Mouse (Mus musculus) liver, postnatal 0 days (tissue): ENCODE results near the gene Ehd2. TPM values are rescaled to one million over a fixed set of nuclear protein-coding genes. Genes with fewer than 3 reads are reported as not detected.

Source experiments
- ATAC-seq: fragments of 200-750 bp; cut with Nextera tagmentation; 2 replicates; pipeline ENCODE4 v1.8.0; 2017; ENCODE audit warnings: mild to moderate bottlenecking, moderate library complexity
- DNase-seq: peaks from one replicate; pipeline ENCODE4 v3.0.0-alpha.2; 2016
- H3K27ac ChIP-seq: fragments of 300-500 bp; sonication (generic); 2 replicates; pipeline ENCODE4 v1.5.1; 2014; ENCODE audit warnings: antibody characterized with exemption, moderate library complexity, mild to moderate bottlenecking, low read depth
- H3K27me3 ChIP-seq: fragments of 300-500 bp; sonication (generic); 2 replicates; pipeline ENCODE4 v1.6.1; 2014; ENCODE audit warnings: low read length, control low read depth, mixed read lengths; ENCODE audit not compliant: insufficient read depth
- H3K36me3 ChIP-seq: fragments of 300-500 bp; sonication (generic); replicated peaks from 2 replicates; pipeline ENCODE4 v1.6.1; 2014; ENCODE audit warnings: mild to moderate bottlenecking, control low read depth, low read length, moderate library complexity, mixed read lengths; ENCODE audit not compliant: insufficient read depth
- H3K4me1 ChIP-seq: fragments of 300-500 bp; sonication (generic); 2 replicates; pipeline ENCODE4 v1.6.1; 2014; ENCODE audit warnings: antibody characterized with exemption, mild to moderate bottlenecking, control low read depth; ENCODE audit not compliant: insufficient read depth
- H3K4me2 ChIP-seq: fragments of 300-500 bp; sonication (generic); 2 replicates; pipeline ENCODE4 v1.6.1; 2014; ENCODE audit warnings: low read depth, mild to moderate bottlenecking, low read length, moderate library complexity, mixed read lengths
- H3K4me3 ChIP-seq: fragments of 300-500 bp; sonication (generic); 2 replicates; pipeline ENCODE4 v1.5.1; 2014; ENCODE audit warnings: low read depth, low read length
- H3K9ac ChIP-seq: fragments of 300-500 bp; sonication (generic); replicated peaks from 2 replicates; pipeline ENCODE4 v1.6.1; 2014; ENCODE audit warnings: mild to moderate bottlenecking, moderate library complexity
- H3K9me3 ChIP-seq: fragments of 300-500 bp; sonication (generic); 2 replicates; pipeline ENCODE4 v1.6.1; 2016; ENCODE audit warnings: mild to moderate bottlenecking, control low read depth, low read length, mixed read lengths
- CTCF ChIP-seq: sonication (generic); IDR thresholded peaks from 2 replicates; pipeline ENCODE4 v1.5.1; 2016; ENCODE audit warnings: antibody characterized with exemption, low read depth
- EP300 ChIP-seq: IDR thresholded peaks from 2 replicates; pipeline ENCODE4 v1.6.1; 2016; ENCODE audit warnings: antibody characterized with exemption, low read depth, mild to moderate bottlenecking
- WGBS: fragments of 180-500 bp; shearing (Covaris S2); extraction: QIAGEN DNeasy Blood & Tissue Kit; methylation state at CpG from one replicate; pipeline ENCODE4 v1.1.7; 2014; ENCODE audit not compliant: insufficient replicate concordance; 5-methylcytosine and 5-hydroxymethylcytosine counted together
- polyA plus RNA-seq: library from polyadenylated mRNA; unstranded; fragments of >200 nt; fragmentation: Nextera tagmentation; extraction: Ambion mirVana; gene quantifications from 2 replicates; pipeline ENCODE4 v1.2.1, GENCODE M21; 2015

The Ehd2 gene
- polyA plus RNA-seq, 1 experiment from 2014 or later, result 2.7 TPM

GRCm38 (mm10) chr7:15956143-15956542 lies 11.2 kb downstream of the Ehd2 start:
- 69% methylated on average over 5 of the region's 5 CpGs for WGBS
- Histone ChIP-seq H3K4me2 (no peak overlapping the region), H3K4me3 (no peak overlapping the region), H3K4me1 (peaks cover 23% of the 10 kb centered on the region), H3K9ac (no peak overlapping the region), H3K9me3 (no peaks in the 10 kb centered on the region), H3K27me3 (peaks cover 11% of the 10 kb centered on the region; the same call in 1 of the 2 replicates), H3K27ac (no peak overlapping the region), H3K36me3 (no peaks in the 10 kb centered on the region)
- TF ChIP-seq CTCF (no peak), EP300 (no peak)
- no peak for DNase-seq
- ATAC-seq, result no peak

- Histone ChIP-seq H3K9me3 (no peaks in the 10 kb centered on the region), H3K27ac (no peak overlapping the region), H3K4me2 (peak overlapping the region; percentile 61), H3K4me1 (peaks cover 23% of the 10 kb centered on the region), H3K9ac (0 out of 2 replicates have a peak overlapping the region, but pooled peaks have one; percentile 27), H3K4me3 (peak overlapping the region; percentile 29), H3K27me3 (peaks cover 11% of the 10 kb centered on the region; the same call in 1 of the 2 replicates), H3K36me3 (no peaks in the 10 kb centered on the region)
- ATAC-seq, result no peak
- DNase-seq, result no peak
- 27% methylated on average over 7 of the region's 7 CpGs for WGBS
- TF ChIP-seq CTCF (no peak), EP300 (no peak)
Observed at GRCm38 (mm10) chr7:15955509-15955908, 11.9 kb downstream of the Ehd2 start.

GRCm38 (mm10) chr7:15954978-15955443 lies 12.4 kb downstream of the Ehd2 start:
- H3K4me1 ChIP-seq, result peaks cover 23% of the 10 kb centered on the region
- H3K4me2 ChIP-seq, result peak overlapping the region; percentile 61
- no peaks in the 10 kb centered on the region for H3K36me3 ChIP-seq
- no peak for TF ChIP-seq CTCF
- DNase-seq (peak; percentile 75), ATAC-seq (peak; percentile 62)
- 0 out of 2 replicates have a peak overlapping the region, but pooled peaks have one; percentile 27 for H3K9ac ChIP-seq
- WGBS, result 4% methylated on average over 20 of the region's 21 CpGs
- peak overlapping the region; percentile 29 for H3K4me3 ChIP-seq
- no peaks in the 10 kb centered on the region for H3K9me3 ChIP-seq
- H3K27ac ChIP-seq, result no peak overlapping the region
- peaks cover 11% of the 10 kb centered on the region; the same call in 1 of the 2 replicates for H3K27me3 ChIP-seq

DNA sequence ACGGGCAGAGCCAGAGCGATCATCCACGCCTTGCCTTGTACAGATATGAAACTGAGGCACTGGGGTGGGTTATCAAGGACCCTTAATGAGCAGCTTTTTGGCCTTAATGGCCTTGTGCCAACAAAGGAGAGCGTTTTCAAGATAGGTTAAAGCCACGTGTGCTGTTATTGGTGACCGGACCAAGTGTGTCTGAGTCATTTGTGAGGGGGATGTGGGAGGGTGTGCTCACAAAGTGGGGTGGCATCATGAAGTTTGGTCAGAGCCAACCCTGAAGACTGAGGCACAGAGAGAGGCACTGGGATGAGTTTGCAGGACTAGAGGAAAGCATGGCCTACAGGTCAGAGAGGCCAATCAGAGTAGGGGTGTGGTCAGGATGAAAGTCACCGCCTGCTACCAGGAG lies 12.9 kb downstream of the Ehd2 start:
- H3K4me2 ChIP-seq, result peak overlapping the region; percentile 61; the same call in 1 of the 2 replicates
- no peaks in the 10 kb centered on the region for H3K36me3 ChIP-seq
- TF ChIP-seq CTCF (no peak), EP300 (no peak)
- no peak overlapping the region for H3K27ac ChIP-seq
- DNase-seq (no peak), ATAC-seq (peak; percentile 55)
- no peak overlapping the region for H3K4me3 ChIP-seq
- peaks cover 11% of the 10 kb centered on the region; the same call in 1 of the 2 replicates for H3K27me3 ChIP-seq
- H3K9me3 ChIP-seq, result no peaks in the 10 kb centered on the region
- 42% methylated on average over 7 of the region's 7 CpGs for WGBS
- peaks cover 23% of the 10 kb centered on the region for H3K4me1 ChIP-seq
- no peak overlapping the region for H3K9ac ChIP-seq

DNA sequence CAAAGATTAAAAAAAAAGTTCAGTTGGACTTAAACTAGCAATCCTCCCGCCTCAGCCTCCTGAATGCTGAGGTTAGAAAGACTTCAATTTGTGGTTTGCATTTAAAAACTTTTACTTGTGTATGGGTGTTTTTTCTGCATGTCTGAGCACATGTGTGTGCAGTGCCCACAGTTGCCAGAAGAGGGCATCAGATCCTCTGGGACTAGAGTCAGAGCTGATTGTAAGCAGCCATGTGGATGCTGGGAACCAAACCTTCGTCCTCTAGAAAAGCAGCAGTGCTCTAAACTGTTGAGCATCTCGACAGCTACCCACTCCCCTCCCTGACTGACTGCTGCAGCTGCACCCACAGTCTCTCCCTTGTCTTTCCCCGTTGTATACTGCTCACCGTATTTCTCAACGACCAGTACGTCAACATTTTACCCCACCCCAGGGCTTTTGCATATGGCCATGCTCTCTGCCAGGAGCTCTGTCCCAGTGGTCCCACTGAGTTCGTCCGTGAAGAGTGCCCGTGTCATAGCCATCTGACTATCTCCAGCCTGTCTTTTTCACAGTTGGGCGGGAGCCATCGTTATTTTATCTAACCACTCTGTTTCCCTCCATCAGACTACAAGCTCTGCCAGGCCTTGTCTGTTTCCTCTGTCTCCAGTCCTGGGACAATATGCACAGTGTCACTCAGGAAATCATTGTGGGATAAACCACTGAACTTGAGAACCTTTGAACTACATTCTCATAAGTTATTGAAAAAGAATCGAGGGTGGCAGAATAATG lies 13.9 kb downstream of the Ehd2 start:
- Histone ChIP-seq H3K36me3 (no peaks in the 10 kb centered on the region), H3K27ac (no peak overlapping the region), H3K4me1 (peaks cover 30% of the 10 kb centered on the region), H3K9ac (no peak overlapping the region), H3K27me3 (peaks cover 11% of the 10 kb centered on the region; the same call in 1 of the 2 replicates), H3K4me3 (no peak overlapping the region), H3K9me3 (no peaks in the 10 kb centered on the region), H3K4me2 (no peak overlapping the region)
- WGBS, result 54% methylated on average over 13 of the region's 13 CpGs
- ATAC-seq (no peak), DNase-seq (peak; percentile 60)
- TF ChIP-seq CTCF, result peak; percentile 72
- peak; percentile 57; the same call in 1 of the 2 replicates for TF ChIP-seq EP300

GRCm38 (mm10) chr7:15952416-15952815 lies 15.0 kb downstream of the Ehd2 start:
- WGBS, result 57% methylated on average over 3 of the region's 3 CpGs
- Histone ChIP-seq H3K9me3 (no peaks in the 10 kb centered on the region), H3K4me1 (peaks cover 41% of the 10 kb centered on the region), H3K4me2 (no peak overlapping the region), H3K4me3 (no peak overlapping the region), H3K27ac (no peak overlapping the region), H3K9ac (no peak overlapping the region), H3K36me3 (no peaks in the 10 kb centered on the region), H3K27me3 (peaks cover 8% of the 10 kb centered on the region; the same call in 1 of the 2 replicates)
- peak; percentile 44 for DNase-seq
- TF ChIP-seq EP300 (peak; percentile 86), CTCF (no peak)
- ATAC-seq, result peak; percentile 61
